8 mouse cellular contexts compared by ENCODE assay signal in genomic region chr4:129276453-129276865, GRCm38 (mm10). TPM values are rescaled to one million over a fixed set of nuclear protein-coding genes. Genes with fewer than 3 reads are reported as not detected.
A peak's percentile ranks its signal among the peaks of the same experiment; 100 is the strongest.
DNase-seq lines count a peak whose midpoint lies in the region; ATAC-seq and TF ChIP-seq lines count a peak whose summit lies in the region.

No protein-coding gene starts in this region.

- no peak for TF ChIP-seq EP300 in lung, postnatal 0 days (IDR thresholded peaks at IDR 0.05)

- no peak overlapping the region for H3K4me3 ChIP-seq in hindbrain, embryonic 12.5 days
- no peak overlapping the region for H3K4me3 ChIP-seq in lung, postnatal 0 days (ENCODE audit: low read depth, low read length)

- 3% methylated on average over 18 of the region's 18 CpGs for WGBS in hindbrain, embryonic 12.5 days
- 2% methylated on average over 18 of the region's 18 CpGs for WGBS in lung, postnatal 0 days

- ATAC-seq in hindbrain, embryonic 12.5 days (ENCODE audit: low FRiP score) = peak; percentile 73
- ATAC-seq in lung, postnatal 0 days = peak; percentile 59

- no peaks in the 10 kb centered on the region for H3K9me3 ChIP-seq in hindbrain, embryonic 12.5 days (replicated peaks)
- H3K9me3 ChIP-seq in lung, postnatal 0 days (ENCODE audit: low read length) = no peaks in the 10 kb centered on the region

- no peak overlapping the region for H3K4me2 ChIP-seq in hindbrain, embryonic 12.5 days (replicated peaks)
- H3K4me2 ChIP-seq in lung, postnatal 0 days (replicated peaks; ENCODE audit: low read depth, low read length) = no peak overlapping the region

- no peaks in the 10 kb centered on the region for H3K36me3 ChIP-seq in hindbrain, embryonic 12.5 days
- H3K36me3 ChIP-seq in lung, postnatal 0 days (ENCODE audit: insufficient read depth, low read length) = no peaks in the 10 kb centered on the region

- no peaks in the 10 kb centered on the region for H3K27me3 ChIP-seq in hindbrain, embryonic 12.5 days
- no peaks in the 10 kb centered on the region for H3K27me3 ChIP-seq in lung, postnatal 0 days (replicated peaks; ENCODE audit: insufficient read depth, low read length)

- peak; percentile 100 for TF ChIP-seq CTCF in lung, postnatal 0 days (IDR thresholded peaks at IDR 0.05)

- DNase-seq in MN1 (ENCODE audit: low spot score) = peak; percentile 96
- DNase-seq in cerebellum, adult 18-20 months = peak; percentile 98 to 99
- peak; percentile 89 for DNase-seq in forelimb bud, embryonic 11.5 days (ENCODE audit: low read depth, low spot score)
- peak; percentile 95 for DNase-seq in layer of hippocampus, adult 9-11 months
- DNase-seq in lung, postnatal 0 days (ENCODE audit: low spot score) = peak; percentile 96
- DNase-seq in ovary, postnatal 36 days (ENCODE audit: low spot score) = peak; percentile 94
- DNase-seq in thymus, postnatal 10 days (ENCODE audit: low spot score in 2 of 2) = peak; percentile 85 to 96

- H3K4me1 ChIP-seq in hindbrain, embryonic 12.5 days = peaks cover 4% of the 10 kb centered on the region; the same call in 1 of the 2 replicates
- no peaks in the 10 kb centered on the region for H3K4me1 ChIP-seq in lung, postnatal 0 days (ENCODE audit: insufficient read depth, low read depth, low read length)

- H3K27ac ChIP-seq in hindbrain, embryonic 12.5 days = no peak overlapping the region
- no peak overlapping the region for H3K27ac ChIP-seq in lung, postnatal 0 days (ENCODE audit: low read length)

- H3K9ac ChIP-seq in hindbrain, embryonic 12.5 days = no peak overlapping the region
- H3K9ac ChIP-seq in lung, postnatal 0 days (replicated peaks; ENCODE audit: low read depth) = no peak overlapping the region

RNA-seq across cellular contexts. Expression of gene Sync, which starts 11.0 kb away (rescaled TPM):
- polyA plus RNA-seq in hindbrain, embryonic 12.5 days (2016; fragmentation: Nextera tagmentation; extraction: Ambion mirVana) = 1.7 and 1.8 TPM in 2 replicates
- 0.80 and 0.98 TPM in 2 replicates for polyA plus RNA-seq in lung, postnatal 0 days (2015; fragmentation: Nextera tagmentation; extraction: Ambion mirVana)

RNA-seq across cellular contexts. Expression of gene C77080, which starts 15.3 kb away (rescaled TPM):
- polyA plus RNA-seq in hindbrain, embryonic 12.5 days (2016; fragmentation: Nextera tagmentation; extraction: Ambion mirVana) = 6.0 and 6.4 TPM in 2 replicates
- polyA plus RNA-seq in lung, postnatal 0 days (2015; fragmentation: Nextera tagmentation; extraction: Ambion mirVana) = 6.7 and 7.9 TPM in 2 replicates

RNA-seq across cellular contexts. Expression of gene Rbbp4, which starts 58.7 kb away (rescaled TPM):
- 465 and 467 TPM in 2 replicates for polyA plus RNA-seq in hindbrain, embryonic 12.5 days (2016; fragmentation: Nextera tagmentation; extraction: Ambion mirVana)
- polyA plus RNA-seq in lung, postnatal 0 days (2015; fragmentation: Nextera tagmentation; extraction: Ambion mirVana) = 159 and 182 TPM in 2 replicates

RNA-seq across cellular contexts. Expression of gene Zbtb8os, which starts 59.0 kb away (rescaled TPM):
- polyA plus RNA-seq in hindbrain, embryonic 12.5 days (2016; fragmentation: Nextera tagmentation; extraction: Ambion mirVana) = 33.3 and 33.8 TPM in 2 replicates
- polyA plus RNA-seq in lung, postnatal 0 days (2015; fragmentation: Nextera tagmentation; extraction: Ambion mirVana) = 32.3 and 36.5 TPM in 2 replicates
